Mouse (Mus musculus): ENCODE results near the gene Mettl16. TPM values are rescaled to one million over a fixed set of nuclear protein-coding genes. Genes with fewer than 3 reads are reported as not detected.

The Mettl16 gene
- polyA plus RNA-seq, 1 experiment from 2014 or later = 61.6 TPM

- WGBS = 85% methylated on average over 7 of the region's 7 CpGs
- H3K27ac ChIP-seq = peak overlapping the region; percentile 9; the same call in 1 of the 2 replicates
- no peak for ATAC-seq (ENCODE audit: insufficient number of reproducible peaks, insufficient read depth, low FRiP score, low TSS enrichment, low read depth)
These were observed 19.8 kb upstream of the Mettl16 start for GRCm38 (mm10) chr11:74750662-74751351.

GRCm38 (mm10) chr11:74751352-74752066, 19.1 kb upstream of the Mettl16 start:
- 68% methylated on average over 9 of the region's 9 CpGs for WGBS
- no peak overlapping the region for H3K4me3 ChIP-seq (replicated peaks)
- no peak overlapping the region for H3K4me2 ChIP-seq
- H3K36me3 ChIP-seq = no peaks in the 10 kb centered on the region
- H3K9me3 ChIP-seq = no peaks in the 10 kb centered on the region
- ATAC-seq (ENCODE audit: insufficient number of reproducible peaks, insufficient read depth, low FRiP score, low TSS enrichment, low read depth) = no peak
- no peaks in the 10 kb centered on the region for H3K27me3 ChIP-seq
- peak overlapping the region; percentile 9; the same call in 1 of the 2 replicates for H3K27ac ChIP-seq
- H3K9ac ChIP-seq (replicated peaks) = 0 out of 2 replicates have a peak overlapping the region, but pooled peaks have one; percentile 27
- peaks cover 8% of the 10 kb centered on the region; the same call in 1 of the 2 replicates for H3K4me1 ChIP-seq (replicated peaks)

More at GRCm38 (mm10) chr11:74750662-74751351, 19.8 kb upstream of the Mettl16 start:
- no peak overlapping the region for H3K4me2 ChIP-seq
- H3K9me3 ChIP-seq = no peaks in the 10 kb centered on the region
- peaks cover 8% of the 10 kb centered on the region; the same call in 1 of the 2 replicates for H3K4me1 ChIP-seq (replicated peaks)
- H3K36me3 ChIP-seq = no peaks in the 10 kb centered on the region
- H3K27me3 ChIP-seq = no peaks in the 10 kb centered on the region
- H3K9ac ChIP-seq (replicated peaks) = no peak overlapping the region
- no peak overlapping the region for H3K4me3 ChIP-seq (replicated peaks)

GRCm38 (mm10) chr11:74756631-74757030, 14.0 kb upstream of the Mettl16 start:
- no peak overlapping the region for H3K4me3 ChIP-seq (replicated peaks)
- no peaks in the 10 kb centered on the region for H3K9me3 ChIP-seq
- 56% methylated on average over 2 of the region's 2 CpGs for WGBS
- H3K27me3 ChIP-seq = no peaks in the 10 kb centered on the region
- no peak overlapping the region for H3K4me2 ChIP-seq
- H3K36me3 ChIP-seq = no peaks in the 10 kb centered on the region
- peaks cover 1% of the 10 kb centered on the region; the same call in 1 of the 2 replicates for H3K4me1 ChIP-seq (replicated peaks)
- no peak overlapping the region for H3K9ac ChIP-seq (replicated peaks)
- no peak for ATAC-seq (ENCODE audit: insufficient number of reproducible peaks, insufficient read depth, low FRiP score, low TSS enrichment, low read depth)
- no peak overlapping the region for H3K27ac ChIP-seq

GRCm38 (mm10) chr11:74761011-74761705, 9.5 kb upstream of the Mettl16 start:
- Histone ChIP-seq H3K4me3 (replicated peaks) (no peak overlapping the region), H3K9me3 (no peaks in the 10 kb centered on the region), H3K4me2 (no peak overlapping the region), H3K27ac (no peak overlapping the region), H3K36me3 (no peaks in the 10 kb centered on the region), H3K4me1 (replicated peaks) (no peaks in the 10 kb centered on the region), H3K27me3 (no peaks in the 10 kb centered on the region), H3K9ac (replicated peaks) (no peak overlapping the region)
- 71% methylated on average over 12 of the region's 12 CpGs for WGBS
- ATAC-seq (ENCODE audit: insufficient number of reproducible peaks, insufficient read depth, low FRiP score, low TSS enrichment, low read depth) = no peak

GRCm38 (mm10) chr11:74763960-74764625, 6.5 kb upstream of the Mettl16 start:
- no peak overlapping the region for H3K9ac ChIP-seq (replicated peaks)
- 80% methylated on average over 10 of the region's 10 CpGs for WGBS
- no peaks in the 10 kb centered on the region for H3K36me3 ChIP-seq
- no peaks in the 10 kb centered on the region for H3K27me3 ChIP-seq
- no peak overlapping the region for H3K4me2 ChIP-seq
- no peak for ATAC-seq (ENCODE audit: insufficient number of reproducible peaks, insufficient read depth, low FRiP score, low TSS enrichment, low read depth)
- no peak overlapping the region for H3K27ac ChIP-seq
- H3K9me3 ChIP-seq = no peaks in the 10 kb centered on the region
- no peak overlapping the region for H3K4me3 ChIP-seq (replicated peaks)
- H3K4me1 ChIP-seq (replicated peaks) = no peaks in the 10 kb centered on the region

- no peak for ATAC-seq (ENCODE audit: insufficient number of reproducible peaks, insufficient read depth, low FRiP score, low TSS enrichment, low read depth)
- Histone ChIP-seq H3K9me3 (no peaks in the 10 kb centered on the region), H3K36me3 (no peaks in the 10 kb centered on the region), H3K27ac (no peak overlapping the region), H3K4me2 (no peak overlapping the region), H3K4me3 (replicated peaks) (no peak overlapping the region), H3K4me1 (replicated peaks) (peaks cover 13% of the 10 kb centered on the region), H3K27me3 (no peaks in the 10 kb centered on the region), H3K9ac (replicated peaks) (no peak overlapping the region)
- whole genome bisulfite sequencing = 82% methylated on average over 4 of the region's 4 CpGs
These were observed 3.2 kb upstream of the Mettl16 start for GRCm38 (mm10) chr11:74767469-74767868.

GRCm38 (mm10) chr11:74768045-74768444, 2.6 kb upstream of the Mettl16 start:
- H3K27me3 ChIP-seq = no peaks in the 10 kb centered on the region
- peaks cover 13% of the 10 kb centered on the region for H3K4me1 ChIP-seq (replicated peaks)
- H3K9ac ChIP-seq (replicated peaks) = no peak overlapping the region
- no peak overlapping the region for H3K4me3 ChIP-seq (replicated peaks)
- ATAC-seq (ENCODE audit: insufficient number of reproducible peaks, insufficient read depth, low FRiP score, low TSS enrichment, low read depth) = no peak
- H3K9me3 ChIP-seq = no peaks in the 10 kb centered on the region
- peaks cover 3% of the 10 kb centered on the region; the same call in 1 of the 2 replicates for H3K36me3 ChIP-seq
- no peak overlapping the region for H3K4me2 ChIP-seq
- no peak overlapping the region for H3K27ac ChIP-seq
- 34% methylated on average over 6 of the region's 6 CpGs for WGBS

- Histone ChIP-seq H3K27me3 (no peaks in the 10 kb centered on the region), H3K9ac (replicated peaks) (peak overlapping the region; percentile 81), H3K4me1 (replicated peaks) (peaks cover 13% of the 10 kb centered on the region), H3K36me3 (peaks cover 23% of the 10 kb centered on the region), H3K4me3 (replicated peaks) (peak overlapping the region; percentile 81), H3K9me3 (no peaks in the 10 kb centered on the region), H3K4me2 (peak overlapping the region; percentile 62), H3K27ac (peak overlapping the region; percentile 62; the same call in 1 of the 2 replicates)
- 81% methylated on average over 9 of the region's 9 CpGs for WGBS
- no peak; the same call in 1 of the 2 replicates for ATAC-seq (ENCODE audit: insufficient number of reproducible peaks, insufficient read depth, low FRiP score, low TSS enrichment, low read depth)
These were observed 593 bp upstream of the Mettl16 start for GRCm38 (mm10) chr11:74770037-74770436.

GRCm38 (mm10) chr11:74771234-74771633, 604 bp downstream of the Mettl16 start:
- Histone ChIP-seq H3K4me3 (replicated peaks) (peak overlapping the region; percentile 81), H3K9me3 (no peaks in the 10 kb centered on the region)

GRCm38 (mm10) chr11:74771650-74772049, 1.0 kb downstream of the Mettl16 start:
- WGBS = 70% methylated on average over 4 of the region's 4 CpGs
- Histone ChIP-seq H3K9ac (replicated peaks) (no peak overlapping the region), H3K27ac (peak overlapping the region; percentile 97; the same call in 1 of the 2 replicates)

More at GRCm38 (mm10) chr11:74771234-74771633, 604 bp downstream of the Mettl16 start:
- Histone ChIP-seq H3K36me3 (peaks cover 35% of the 10 kb centered on the region), H3K27me3 (no peaks in the 10 kb centered on the region), H3K9ac (replicated peaks) (peak overlapping the region; percentile 81), H3K27ac (peak overlapping the region; percentile 97), H3K4me1 (replicated peaks) (peaks cover 13% of the 10 kb centered on the region), H3K4me2 (peak overlapping the region; percentile 76)
- WGBS = 17% methylated on average over 8 of the region's 8 CpGs
- ATAC-seq (ENCODE audit: insufficient number of reproducible peaks, insufficient read depth, low FRiP score, low TSS enrichment, low read depth) = no peak

More at GRCm38 (mm10) chr11:74771650-74772049, 1.0 kb downstream of the Mettl16 start:
- Histone ChIP-seq H3K36me3 (peaks cover 38% of the 10 kb centered on the region), H3K4me1 (replicated peaks) (peaks cover 13% of the 10 kb centered on the region), H3K4me2 (peak overlapping the region; percentile 76), H3K9me3 (no peaks in the 10 kb centered on the region), H3K4me3 (replicated peaks) (peak overlapping the region; percentile 81), H3K27me3 (no peaks in the 10 kb centered on the region)
- ATAC-seq (ENCODE audit: insufficient number of reproducible peaks, insufficient read depth, low FRiP score, low TSS enrichment, low read depth) = no peak
